Mouse (Mus musculus) brain, embryonic 18.5 days (tissue): ENCODE results near the gene Tbc1d22a.
"Not testable (repeated sequence)": the region's sequence is repeated elsewhere in the genome, so short reads cannot be mapped to it uniquely, and the experiment has no call there.

Source experiments
- DNase-seq: peaks from one replicate; pipeline ENCODE4 v3.0.0-alpha.2; 2012; ENCODE audit warnings: low read depth, low spot score

Tbc1d22a gene

GRCm38 (mm10) chr15:86202640-86203039, 11.6 kb upstream of the Tbc1d22a start:
- no peak for DNase-seq

- no peak for DNase-seq
Measured at GRCm38 (mm10) chr15:86203292-86203793, 10.9 kb upstream of the Tbc1d22a start.

GRCm38 (mm10) chr15:86203942-86204561, 10.2 kb upstream of the Tbc1d22a start:
- no peak for DNase-seq

- no peak for DNase-seq
Measured at GRCm38 (mm10) chr15:86205300-86205699, 9.0 kb upstream of the Tbc1d22a start.

- DNase-seq, result no peak
Measured at GRCm38 (mm10) chr15:86206385-86206784, 7.9 kb upstream of the Tbc1d22a start.

GRCm38 (mm10) chr15:86212193-86212592, 2.1 kb upstream of the Tbc1d22a start:
- DNase-seq, result not testable (repeated sequence)

- no peak for DNase-seq
Measured at GRCm38 (mm10) chr15:86214549-86215201, 416 bp downstream of the Tbc1d22a start.

- not testable (repeated sequence) for DNase-seq
Measured at GRCm38 (mm10) chr15:86216641-86217040, 2.4 kb downstream of the Tbc1d22a start.

GRCm38 (mm10) chr15:86219534-86220228, 5.4 kb downstream of the Tbc1d22a start:
- DNase-seq, result no peak

- DNase-seq, result no peak
Measured at GRCm38 (mm10) chr15:86220229-86220630, 6.0 kb downstream of the Tbc1d22a start.

GRCm38 (mm10) chr15:86220715-86221114, 6.5 kb downstream of the Tbc1d22a start:
- no peak for DNase-seq

- no peak for DNase-seq
Measured at GRCm38 (mm10) chr15:86221369-86221768, 7.1 kb downstream of the Tbc1d22a start.

- DNase-seq, result not testable (repeated sequence)
Measured at GRCm38 (mm10) chr15:86221901-86222300, 7.6 kb downstream of the Tbc1d22a start.

- DNase-seq, result no peak
Measured at GRCm38 (mm10) chr15:86224972-86225551, 10.8 kb downstream of the Tbc1d22a start.

- DNase-seq, result no peak
Measured at GRCm38 (mm10) chr15:86226221-86226620, 12.0 kb downstream of the Tbc1d22a start.

GRCm38 (mm10) chr15:86226968-86227367, 12.7 kb downstream of the Tbc1d22a start:
- DNase-seq, result no peak

GRCm38 (mm10) chr15:86228186-86228585, 13.9 kb downstream of the Tbc1d22a start:
- no peak for DNase-seq

GRCm38 (mm10) chr15:86229088-86229487, 14.8 kb downstream of the Tbc1d22a start:
- no peak for DNase-seq

- no peak for DNase-seq
Measured at GRCm38 (mm10) chr15:86229623-86230022, 15.4 kb downstream of the Tbc1d22a start.

- DNase-seq, result no peak
Measured at GRCm38 (mm10) chr15:86231170-86231569, 16.9 kb downstream of the Tbc1d22a start.

- no peak for DNase-seq
Measured at GRCm38 (mm10) chr15:86231831-86232512, 17.7 kb downstream of the Tbc1d22a start.

GRCm38 (mm10) chr15:86234001-86234400, 19.7 kb downstream of the Tbc1d22a start:
- no peak for DNase-seq
